Mouse (Mus musculus): ENCODE measurements around the gene Gm17482.

The Gm17482 gene

GRCm38 (mm10) chr6:115245500-115246058 is 18.4 kb downstream of the Gm17482 start:
- DNase-seq (ENCODE audit: low read depth), result no peak

- peak; percentile 49 for DNase-seq (ENCODE audit: low read depth)
These were observed 24.4 kb downstream of the Gm17482 start for GRCm38 (mm10) chr6:115251531-115251985.

DNA sequence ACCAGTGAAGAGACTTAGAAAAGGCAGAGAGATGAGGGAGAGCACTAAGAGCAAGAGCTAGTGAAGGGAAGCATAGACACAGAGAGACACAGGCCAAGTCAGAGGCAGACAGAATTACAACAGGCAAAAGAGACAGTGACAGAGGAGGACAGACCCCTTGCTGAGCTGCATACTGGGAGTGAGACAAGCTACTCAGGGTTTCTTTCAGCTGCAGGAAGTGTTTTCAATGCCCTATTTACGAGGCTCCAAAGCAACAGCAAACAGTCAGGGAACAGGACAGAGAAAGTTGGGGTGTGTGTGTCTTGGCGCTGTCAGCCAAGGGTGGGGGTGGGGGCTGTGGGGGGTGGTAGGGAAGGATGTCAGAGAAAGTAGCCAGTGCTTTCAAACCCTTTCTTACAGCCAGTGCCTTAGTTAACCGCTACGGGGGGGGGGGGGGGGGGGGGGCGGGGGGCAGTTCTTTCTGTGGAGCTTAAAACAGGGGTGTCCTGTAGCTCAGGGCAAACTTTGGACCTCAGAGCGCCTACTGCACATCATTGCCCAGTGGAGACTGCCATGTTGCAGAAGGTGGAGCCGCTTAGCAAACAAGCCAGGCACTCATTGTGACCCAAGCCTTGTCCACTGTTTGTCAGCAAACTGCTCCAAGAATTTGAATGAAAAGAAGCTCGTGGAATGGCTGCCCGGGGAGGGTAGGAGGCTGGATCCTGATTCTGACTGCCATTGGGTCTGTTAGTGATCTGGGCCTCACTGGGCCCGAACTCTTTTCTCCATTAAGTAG is 25.1 kb downstream of the Gm17482 start, which contains the start of gene Timp4:
Gene Timp4 (minus strand): TSS at position 107 of the 775 bp plus-strand sequence.
- no peak for DNase-seq (ENCODE audit: low read depth)

DNA sequence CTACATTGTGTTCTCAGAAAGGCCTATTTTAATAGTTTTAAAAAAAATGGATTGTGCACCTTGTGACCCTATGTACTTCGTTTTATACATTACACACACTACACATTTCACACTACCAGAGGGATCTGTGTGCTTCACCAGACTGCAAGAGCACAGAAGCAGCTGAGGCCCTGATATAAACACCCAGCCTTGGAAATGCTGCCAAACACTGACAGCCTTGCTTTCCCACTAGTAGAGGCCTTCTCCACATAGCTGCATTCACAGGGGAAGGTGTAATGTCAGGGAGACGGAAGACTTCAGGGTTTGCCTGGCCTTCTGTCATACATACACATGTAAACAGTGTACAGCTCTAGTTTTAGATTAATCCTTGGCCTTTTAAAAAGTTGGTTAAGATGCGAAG is 28.0 kb downstream of the Gm17482 start:
- DNase-seq (ENCODE audit: low read depth), result no peak

- DNase-seq (ENCODE audit: low read depth), result no peak
These were observed 33.4 kb downstream of the Gm17482 start for GRCm38 (mm10) chr6:115260507-115260906.

DNA sequence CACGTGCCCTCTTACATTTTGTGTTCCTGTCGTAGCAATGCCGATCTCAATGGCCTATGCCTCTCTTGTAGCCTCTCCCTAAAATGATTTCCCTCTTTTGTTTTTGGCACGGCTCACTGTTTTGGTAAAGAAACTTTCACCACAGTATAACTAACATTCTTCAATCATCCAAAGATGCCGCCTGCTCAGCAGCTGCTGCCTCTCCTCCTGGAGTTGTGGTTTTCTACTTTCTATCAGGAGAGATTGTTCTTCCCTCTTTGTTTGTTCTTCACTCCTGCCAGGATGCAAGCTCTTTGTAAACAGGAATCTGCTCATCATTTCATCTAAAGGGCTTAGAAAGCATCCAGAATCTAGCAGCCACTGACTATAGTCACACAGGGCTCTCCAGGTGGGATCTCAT is 39.6 kb downstream of the Gm17482 start:
- peak; percentile 46 for DNase-seq (ENCODE audit: low read depth)

- DNase-seq (ENCODE audit: low read depth), result peak; percentile 93
These were observed 40.8 kb downstream of the Gm17482 start for GRCm38 (mm10) chr6:115267916-115268315.

DNA sequence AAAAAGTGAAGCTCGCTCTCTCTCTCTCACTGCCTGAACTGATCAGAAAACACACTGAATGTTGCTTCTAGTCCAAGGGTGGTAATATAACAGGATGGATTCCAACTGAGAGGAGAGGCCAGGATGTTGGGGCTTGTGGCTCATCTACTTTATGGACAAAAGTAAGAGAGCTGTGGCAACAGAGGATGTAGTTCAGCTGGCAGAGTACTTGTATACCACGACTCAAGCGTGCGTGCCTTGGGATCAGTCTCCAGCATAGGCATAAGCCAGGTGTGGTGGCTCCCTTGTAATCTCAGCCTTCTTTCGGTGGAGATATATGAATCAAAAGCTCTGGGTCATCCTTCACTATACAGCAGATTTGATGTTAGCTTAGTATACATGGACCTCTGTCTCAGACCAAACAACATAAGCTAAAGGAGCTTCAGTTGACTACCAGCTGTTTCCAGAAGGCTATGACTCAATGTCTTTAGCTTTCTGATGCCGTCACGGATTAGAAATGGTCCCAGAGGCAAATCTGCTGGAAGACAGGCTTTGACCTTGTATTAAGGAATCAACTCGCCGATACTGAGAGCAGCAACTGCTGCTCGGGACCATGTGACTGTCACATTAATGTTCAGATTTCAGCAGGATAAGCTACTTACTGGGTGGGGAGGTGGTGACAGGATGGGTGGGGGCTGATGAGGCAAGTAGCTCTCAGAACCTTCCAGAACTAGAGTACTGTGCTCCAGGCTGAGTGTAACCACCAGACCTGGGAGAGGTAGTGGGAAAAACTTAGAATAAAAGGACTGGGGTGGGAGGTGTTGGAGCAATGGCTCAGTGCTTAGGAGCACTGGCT is 41.6 kb downstream of the Gm17482 start:
- no peak for DNase-seq (ENCODE audit: low read depth)

GRCm38 (mm10) chr6:115269561-115269960 is 42.4 kb downstream of the Gm17482 start:
- DNase-seq (ENCODE audit: low read depth), result no peak

DNA sequence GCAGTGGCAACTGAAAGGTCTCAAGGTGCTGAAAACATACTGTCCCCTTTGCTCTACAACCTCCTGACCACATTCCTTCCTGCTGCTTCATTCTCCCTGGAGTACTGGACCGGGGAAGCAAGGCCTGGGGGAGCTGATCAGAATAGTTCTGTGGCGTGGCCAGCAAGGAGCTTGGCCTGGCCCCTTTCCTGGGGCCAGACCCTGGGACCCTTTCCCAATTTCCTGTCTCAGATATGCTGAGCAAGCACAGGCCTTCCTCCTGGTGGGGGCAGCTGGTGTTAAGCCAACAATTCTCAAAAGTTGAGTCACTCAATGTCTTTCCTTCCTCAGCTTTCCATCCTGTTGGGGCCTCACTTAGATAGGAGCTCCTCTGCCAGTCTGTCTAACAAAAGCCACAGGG is 42.9 kb downstream of the Gm17482 start:
- peak; percentile 81 for DNase-seq (ENCODE audit: low read depth)

DNA sequence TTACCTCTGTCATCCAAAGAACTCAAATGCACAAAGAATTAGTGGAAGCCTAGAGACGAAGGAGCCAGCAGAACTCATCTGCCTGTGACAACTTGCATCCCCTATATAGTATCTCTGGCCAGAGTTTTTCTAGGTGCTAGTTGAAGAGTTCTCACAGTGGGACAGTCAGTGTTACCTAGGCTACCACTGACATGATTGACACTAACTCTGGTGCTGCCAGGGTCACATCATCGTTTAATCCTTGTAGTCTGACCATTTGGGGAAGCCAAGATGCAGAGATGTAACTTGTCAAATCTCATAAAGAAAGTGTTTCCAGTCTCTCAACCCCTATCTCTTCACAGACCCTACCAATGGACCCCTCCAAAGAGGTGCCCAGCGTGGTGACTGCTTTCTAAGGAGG is 44.2 kb downstream of the Gm17482 start:
- no peak for DNase-seq (ENCODE audit: low read depth)

DNA sequence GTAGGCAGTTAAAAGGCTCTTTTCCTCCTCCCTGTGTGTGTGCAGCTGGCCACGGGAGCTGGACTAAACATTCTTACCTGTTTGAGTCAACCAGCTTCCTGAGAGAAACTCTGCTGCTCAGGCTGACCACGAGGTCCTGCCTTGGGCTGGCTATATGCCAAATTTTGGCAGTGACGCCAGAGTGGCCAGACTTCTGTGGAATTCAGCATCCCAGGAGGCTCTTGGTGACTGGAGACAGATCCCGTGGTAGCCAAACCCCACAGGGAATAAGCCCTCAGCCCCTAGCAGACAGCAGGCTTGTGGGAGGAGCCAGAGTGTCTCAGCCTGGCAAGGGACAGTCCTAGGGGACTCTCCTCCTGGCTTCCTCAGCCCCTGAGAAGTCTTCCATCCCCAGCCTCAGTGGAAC is 44.7 kb downstream of the Gm17482 start:
- DNase-seq (ENCODE audit: low read depth), result peak; percentile 83

GRCm38 (mm10) chr6:115273346-115273745 is 46.2 kb downstream of the Gm17482 start:
- DNase-seq (ENCODE audit: low read depth), result no peak

DNA sequence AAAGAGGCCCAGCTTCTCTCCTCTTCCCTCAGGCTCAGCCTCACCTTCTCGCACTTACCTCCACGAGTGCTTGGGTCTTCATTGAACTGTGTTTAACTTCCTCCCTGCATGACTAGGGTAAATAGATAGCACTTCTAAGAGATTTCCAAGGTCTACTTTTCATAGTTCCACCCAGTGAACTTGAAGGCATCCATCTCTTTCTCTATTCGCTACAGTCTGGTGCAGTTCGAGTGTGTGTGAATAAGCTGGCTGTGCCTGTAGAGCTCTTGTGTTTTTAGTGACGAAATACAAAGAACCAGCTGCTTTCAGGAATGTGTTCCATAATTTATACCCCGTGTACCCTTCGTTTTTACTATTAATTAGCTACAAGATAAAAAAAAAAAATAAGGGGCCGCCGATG is 47.6 kb downstream of the Gm17482 start:
- DNase-seq (ENCODE audit: low read depth), result no peak

DNA sequence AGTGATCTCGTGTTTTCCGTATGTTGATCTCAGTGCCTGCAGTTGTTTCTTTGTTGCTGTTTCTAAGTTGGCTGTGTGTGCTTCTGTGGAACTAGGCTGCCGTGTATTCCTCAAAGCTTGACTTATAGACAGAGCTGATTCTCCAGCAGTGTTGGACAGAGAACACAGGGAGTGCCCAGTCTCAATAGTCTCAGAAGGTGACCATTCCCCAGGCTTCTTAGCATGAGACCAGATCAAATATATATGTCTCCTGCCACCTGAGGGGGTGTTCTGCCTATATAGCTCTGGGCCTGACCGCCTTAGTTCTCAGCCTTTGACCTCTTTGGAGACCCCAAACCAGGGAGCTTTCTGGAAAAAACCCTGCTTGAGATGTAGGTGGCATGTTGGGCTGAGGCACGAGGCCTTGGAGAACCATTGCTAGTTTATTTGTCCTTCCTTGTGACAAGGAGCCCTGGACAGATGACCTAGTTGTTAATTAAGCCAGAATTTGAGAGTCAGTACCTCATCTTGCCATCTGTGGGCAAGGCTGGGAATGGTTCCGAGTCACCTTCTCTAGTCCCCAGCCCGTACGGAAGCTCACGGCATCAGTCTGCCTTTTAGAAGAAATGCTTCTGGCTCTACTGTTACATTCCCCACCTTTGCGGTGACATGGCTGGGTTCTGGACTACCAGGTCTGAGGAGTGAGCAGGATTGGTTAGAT is 48.1 kb downstream of the Gm17482 start:
- no peak for DNase-seq (ENCODE audit: low read depth)

DNA sequence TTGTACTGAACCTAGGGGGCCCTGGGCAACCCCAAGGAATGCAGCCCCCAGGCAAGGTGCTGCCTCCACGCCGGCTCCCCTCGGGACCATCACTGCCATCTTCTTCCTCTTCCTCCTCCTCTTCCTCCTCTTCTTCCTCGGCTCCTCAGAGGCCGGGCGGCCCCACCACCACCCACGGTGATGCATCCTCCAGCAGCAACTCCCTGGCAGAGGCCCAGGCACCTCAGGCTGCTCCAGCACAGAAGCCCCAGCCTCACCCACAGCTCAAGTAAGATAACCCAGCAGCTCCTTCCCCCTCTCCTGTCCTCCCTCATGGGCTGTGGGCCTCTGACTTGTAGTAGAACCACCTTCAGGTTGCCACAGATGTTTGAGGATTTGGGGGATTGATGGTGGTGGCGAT is 50.9 kb downstream of the Gm17482 start:
- peak; percentile 74 for DNase-seq (ENCODE audit: low read depth)

- DNase-seq (ENCODE audit: low read depth), result no peak
These were observed 52.5 kb downstream of the Gm17482 start for GRCm38 (mm10) chr6:115279639-115280038.

GRCm38 (mm10) chr6:115284153-115284552 is 57.0 kb downstream of the Gm17482 start:
- DNase-seq (ENCODE audit: low read depth), result peak; percentile 82

GRCm38 (mm10) chr6:115286441-115286840 is 59.3 kb downstream of the Gm17482 start:
- no peak for DNase-seq (ENCODE audit: low read depth)

DNA sequence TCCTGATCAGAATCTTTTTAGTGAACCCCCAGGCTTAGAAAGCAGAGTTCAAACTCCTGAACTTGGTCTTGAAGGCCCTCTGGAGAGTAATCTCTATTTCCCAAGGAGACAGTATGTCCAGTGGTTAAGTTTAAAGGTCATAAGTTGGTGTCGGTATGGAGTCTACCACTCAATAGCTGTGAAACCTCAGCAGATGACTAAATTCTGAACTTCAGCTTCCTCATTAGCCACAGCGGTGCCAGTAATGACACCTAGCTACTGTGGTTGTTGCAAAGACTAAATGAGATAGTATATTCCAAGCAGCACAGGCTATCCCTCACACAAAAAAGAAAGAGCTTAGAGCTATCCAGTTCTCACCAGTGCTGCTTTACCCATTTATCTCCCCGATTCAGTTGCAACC is 61.1 kb downstream of the Gm17482 start:
- DNase-seq (ENCODE audit: low read depth), result no peak

DNA sequence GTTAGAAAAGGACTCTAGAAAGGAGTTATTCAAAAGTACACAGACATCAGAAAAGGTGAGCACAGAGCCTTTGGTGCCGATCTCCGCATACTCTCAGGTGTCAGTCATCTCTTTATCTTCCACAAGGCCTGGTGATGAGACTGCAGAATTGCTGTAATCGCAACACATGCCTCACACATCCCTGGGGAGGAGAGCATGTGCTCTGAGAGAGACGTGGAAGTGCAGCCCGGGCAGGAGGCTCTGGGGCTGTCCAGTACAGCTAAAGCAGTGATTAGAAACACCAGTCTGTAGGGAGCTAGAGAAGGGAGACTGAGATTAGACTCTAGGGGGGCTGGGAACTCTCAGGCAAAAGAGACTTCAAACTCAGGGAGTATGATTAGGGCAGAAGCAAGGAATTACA is 63.4 kb downstream of the Gm17482 start:
- DNase-seq (ENCODE audit: low read depth), result peak; percentile 79

GRCm38 (mm10) chr6:115291068-115291467 is 63.9 kb downstream of the Gm17482 start:
- DNase-seq (ENCODE audit: low read depth), result no peak
